Mouse (Mus musculus) lung, embryonic 16.5 days (tissue): Measurements from ENCODE around the gene C87436. TPM values are rescaled to one million over a fixed set of nuclear protein-coding genes. Genes with fewer than 3 reads are reported as not detected.
"Not testable (repeated sequence)": the region's sequence is repeated elsewhere in the genome, so short reads cannot be mapped to it uniquely, and the experiment has no call there.

Experiments
- ATAC-seq: fragments of 200-750 bp; cut with Nextera tagmentation; 2 replicates; pipeline ENCODE4 v1.8.0; 2017; ENCODE audit warnings: low read depth, mild to moderate bottlenecking, moderate library complexity
- H3K27ac ChIP-seq: fragments of 300-500 bp; sonication (generic); 2 replicates; pipeline ENCODE4 v1.5.1; 2014; ENCODE audit warnings: mild to moderate bottlenecking, control low read depth, low read length
- H3K27me3 ChIP-seq: fragments of 300-500 bp; sonication (generic); 2 replicates; pipeline ENCODE4 v1.6.1; 2014; ENCODE audit warnings: low read depth, low read length, mixed read lengths; ENCODE audit not compliant: control insufficient read depth, insufficient read depth
- H3K36me3 ChIP-seq: fragments of 300-500 bp; sonication (generic); 2 replicates; pipeline ENCODE4 v1.6.1; 2014; ENCODE audit warnings: low read length; ENCODE audit not compliant: control insufficient read depth, insufficient read depth
- H3K4me1 ChIP-seq: fragments of 300-500 bp; sonication (generic); replicated peaks from 2 replicates; pipeline ENCODE4 v1.6.1; 2014; ENCODE audit warnings: low read length, mixed read lengths; ENCODE audit not compliant: control insufficient read depth, insufficient read depth
- H3K4me2 ChIP-seq: fragments of 300-500 bp; sonication (generic); 2 replicates; pipeline ENCODE4 v1.6.1; 2014; ENCODE audit warnings: low read depth, low read length, control low read depth
- H3K4me3 ChIP-seq: fragments of 300-500 bp; sonication (generic); 2 replicates; pipeline ENCODE4 v1.5.1; 2014; ENCODE audit warnings: mild to moderate bottlenecking, low read length, control low read depth
- H3K9ac ChIP-seq: fragments of 300-500 bp; sonication (generic); 2 replicates; pipeline ENCODE4 v1.6.1; 2014; ENCODE audit warnings: low read length, control low read depth
- H3K9me3 ChIP-seq: fragments of 300-500 bp; sonication (generic); 2 replicates; pipeline ENCODE4 v1.6.1; 2016; ENCODE audit warnings: low read length; ENCODE audit not compliant: control insufficient read depth
- WGBS: fragments of 180-500 bp; shearing (Covaris S2); extraction: QIAGEN DNeasy Blood & Tissue Kit; methylation state at CpG from one replicate; pipeline ENCODE4 v1.1.7; 2014; 5-methylcytosine and 5-hydroxymethylcytosine counted together
- polyA plus RNA-seq: library from polyadenylated mRNA; unstranded; fragments of >200 nt; fragmentation: Nextera tagmentation; extraction: Ambion mirVana; gene quantifications from 2 replicates; pipeline ENCODE4 v1.2.1, GENCODE M21; 2015

Gene C87436
- polyA plus RNA-seq, 1 experiment from 2014 or later, result 23.8 TPM

DNA sequence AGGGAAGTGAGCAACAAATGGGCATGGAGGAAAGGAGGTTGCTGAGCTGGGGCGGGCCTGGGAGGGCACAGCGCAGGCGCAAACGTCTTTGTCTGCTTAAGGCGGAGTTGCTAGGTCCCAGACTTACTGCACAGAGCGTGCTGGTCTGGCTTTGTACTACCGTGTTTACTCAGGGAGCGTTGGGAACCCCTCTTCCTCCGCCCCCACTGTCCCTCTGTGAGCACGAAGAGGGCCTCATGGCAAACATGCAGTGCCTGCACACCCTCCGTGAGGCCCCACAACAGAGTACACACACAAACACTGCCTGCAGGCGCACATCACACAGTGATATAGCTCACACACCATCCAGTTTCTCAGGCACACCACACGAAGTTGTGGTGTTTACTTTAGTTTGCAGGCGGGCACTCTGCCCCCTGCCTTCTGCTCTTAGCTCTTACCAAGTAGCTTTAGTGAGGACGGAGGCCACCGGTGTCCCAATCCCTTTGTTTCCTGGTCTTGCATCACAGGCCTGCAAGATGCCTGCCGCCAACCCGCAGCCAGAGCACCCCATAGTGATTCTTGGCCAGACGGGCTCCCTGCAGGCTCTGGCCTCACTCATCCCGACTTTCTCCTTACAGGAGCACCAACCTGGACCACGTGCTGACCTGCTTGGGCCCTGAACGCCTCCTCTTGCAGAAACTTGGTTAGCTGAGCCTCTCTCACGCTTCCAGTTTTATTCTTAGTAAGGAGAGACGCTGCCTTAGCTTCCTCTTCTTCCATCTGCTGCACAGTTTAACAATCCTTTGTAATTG is 49.4 kb downstream of the C87436 start:
- Histone ChIP-seq H3K4me2 (peak overlapping the region; percentile 48), H3K36me3 (no peaks in the 10 kb centered on the region), H3K9ac (peak overlapping the region; percentile 70), H3K27ac (peak overlapping the region; percentile 99), H3K27me3 (no peaks in the 10 kb centered on the region), H3K4me1 (peaks cover 15% of the 10 kb centered on the region), H3K9me3 (no peaks in the 10 kb centered on the region), H3K4me3 (peak overlapping the region; percentile 3)
- 8% methylated on average over 24 of the region's 24 CpGs for WGBS
- peak; percentile 96 for ATAC-seq

DNA sequence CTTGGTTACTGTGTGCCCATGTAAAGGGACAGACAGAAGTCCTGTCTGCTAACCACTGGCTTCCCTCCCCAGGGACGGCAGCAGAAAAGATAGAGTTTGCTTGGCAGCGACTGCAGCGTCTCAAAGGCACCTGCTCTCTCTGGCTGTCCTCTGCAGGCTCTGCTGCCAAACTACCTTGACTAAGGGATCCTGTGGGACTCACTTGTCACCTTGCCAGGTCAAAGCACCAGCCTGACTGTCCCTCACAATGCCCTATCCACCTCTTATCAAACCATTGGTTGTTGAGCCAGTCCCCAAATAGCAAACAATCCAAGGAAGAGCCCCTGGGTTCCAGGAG is 49.9 kb downstream of the C87436 start:
- H3K9me3 ChIP-seq, result no peaks in the 10 kb centered on the region
- no peak for ATAC-seq
- whole genome bisulfite sequencing, result 38% methylated on average over 3 of the region's 3 CpGs
- H3K27ac ChIP-seq, result peak overlapping the region; percentile 99
- H3K27me3 ChIP-seq, result no peaks in the 10 kb centered on the region
- no peak overlapping the region; the same call in 1 of the 2 replicates for H3K4me3 ChIP-seq
- H3K4me2 ChIP-seq, result peak overlapping the region; percentile 48; the same call in 1 of the 2 replicates
- H3K4me1 ChIP-seq, result peaks cover 15% of the 10 kb centered on the region
- no peaks in the 10 kb centered on the region for H3K36me3 ChIP-seq
- H3K9ac ChIP-seq, result peak overlapping the region; percentile 70

DNA sequence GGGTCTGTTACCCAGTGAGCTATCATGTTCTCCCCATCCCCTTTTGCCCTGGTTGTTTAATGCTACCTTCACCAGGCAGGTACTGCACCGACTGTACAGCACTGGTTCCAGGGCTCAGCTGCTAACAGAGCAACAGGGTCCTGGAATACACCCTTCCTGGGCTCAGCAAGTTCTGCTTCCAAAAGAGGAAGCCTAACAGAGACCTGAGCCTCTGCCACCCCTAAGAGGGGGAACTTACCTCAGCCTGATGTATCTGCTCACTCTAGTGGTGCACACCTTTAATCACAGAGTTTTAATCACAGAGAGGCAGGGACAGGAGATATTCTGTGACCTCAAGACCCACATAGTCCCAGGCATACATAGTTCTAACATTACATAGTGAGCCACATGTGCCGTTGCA is 51.8 kb downstream of the C87436 start:
- no peak overlapping the region for H3K4me2 ChIP-seq
- H3K9me3 ChIP-seq, result no peaks in the 10 kb centered on the region
- H3K9ac ChIP-seq, result no peak overlapping the region
- no peaks in the 10 kb centered on the region for H3K36me3 ChIP-seq
- peaks cover 15% of the 10 kb centered on the region for H3K4me1 ChIP-seq
- no peak overlapping the region for H3K27ac ChIP-seq
- no peak for ATAC-seq
- H3K27me3 ChIP-seq, result no peaks in the 10 kb centered on the region
- WGBS, result 87% methylated on average over 2 of the region's 2 CpGs
- H3K4me3 ChIP-seq, result no peak overlapping the region

DNA sequence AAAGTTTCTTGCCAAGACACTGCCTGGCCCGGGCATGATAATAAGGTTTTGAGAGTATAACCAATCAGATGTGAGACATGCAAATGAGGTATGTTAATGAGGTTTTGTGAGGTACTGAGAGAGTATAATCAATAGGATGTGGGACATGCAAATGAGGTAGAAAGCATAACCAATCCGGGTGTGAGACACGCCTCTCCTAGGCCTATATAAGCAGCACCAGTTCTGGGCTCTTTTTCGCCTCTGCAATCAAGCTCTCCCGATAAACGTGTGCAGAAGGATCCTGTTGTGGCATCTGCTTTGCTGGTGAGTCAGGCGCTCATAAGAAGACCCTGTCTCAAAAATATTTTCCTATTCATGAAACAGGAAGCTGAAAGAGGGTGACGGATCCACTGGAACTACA is 52.2 kb downstream of the C87436 start:
- H3K36me3 ChIP-seq, H3K4me2 ChIP-seq, H3K27ac ChIP-seq, H3K4me3 ChIP-seq, H3K27me3 ChIP-seq, H3K9ac ChIP-seq, ATAC-seq, H3K9me3 ChIP-seq: not testable (repeated sequence)
- peaks cover 15% of the 10 kb centered on the region for H3K4me1 ChIP-seq
- WGBS, result 94% methylated on average over 8 of the region's 8 CpGs

DNA sequence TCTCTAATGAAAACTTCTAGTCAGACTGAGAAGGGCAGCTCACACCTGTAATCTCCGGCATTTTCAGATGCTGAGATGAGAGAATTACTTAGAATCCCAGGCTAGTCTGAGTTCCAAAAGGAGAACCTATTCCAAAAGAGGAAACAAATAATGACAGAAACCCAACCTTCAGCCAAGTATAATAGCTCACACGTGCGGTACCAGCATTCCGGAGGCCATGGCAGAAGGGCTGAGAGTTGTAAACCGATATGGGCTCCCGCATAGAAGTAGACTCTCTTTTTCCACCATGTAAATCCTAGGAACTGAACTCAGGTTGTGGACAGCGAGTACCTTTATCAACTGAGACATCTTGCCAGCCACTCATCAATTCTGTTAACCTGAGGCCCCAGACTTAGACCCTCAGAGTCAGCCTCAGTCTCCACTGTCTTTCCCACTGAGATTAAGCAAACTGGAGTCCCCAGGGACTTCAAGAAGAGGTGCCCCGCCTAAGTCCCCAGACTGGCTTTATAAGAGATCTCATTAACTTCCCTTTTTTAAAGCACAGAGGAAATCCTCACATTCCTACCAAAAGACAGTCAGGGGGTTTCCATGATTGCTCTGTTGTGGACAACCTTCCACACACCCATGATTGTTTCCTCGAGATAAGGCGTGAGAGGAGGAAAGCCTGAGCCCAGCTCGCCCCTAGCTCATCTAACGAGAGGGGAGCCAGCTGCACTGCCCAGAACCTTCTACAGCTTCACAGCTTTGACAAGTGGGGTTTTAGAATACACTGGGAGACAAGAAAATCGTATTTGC is 55.5 kb downstream of the C87436 start:
- H3K36me3 ChIP-seq, result no peaks in the 10 kb centered on the region
- H3K27ac ChIP-seq, result no peak overlapping the region
- no peak overlapping the region for H3K9ac ChIP-seq
- H3K4me2 ChIP-seq, result no peak overlapping the region
- no peak for ATAC-seq
- no peaks in the 10 kb centered on the region for H3K9me3 ChIP-seq
- H3K4me3 ChIP-seq, result no peak overlapping the region
- H3K4me1 ChIP-seq, result peaks cover 19% of the 10 kb centered on the region
- WGBS, result 52% methylated on average over 13 of the region's 13 CpGs
- no peaks in the 10 kb centered on the region for H3K27me3 ChIP-seq

DNA sequence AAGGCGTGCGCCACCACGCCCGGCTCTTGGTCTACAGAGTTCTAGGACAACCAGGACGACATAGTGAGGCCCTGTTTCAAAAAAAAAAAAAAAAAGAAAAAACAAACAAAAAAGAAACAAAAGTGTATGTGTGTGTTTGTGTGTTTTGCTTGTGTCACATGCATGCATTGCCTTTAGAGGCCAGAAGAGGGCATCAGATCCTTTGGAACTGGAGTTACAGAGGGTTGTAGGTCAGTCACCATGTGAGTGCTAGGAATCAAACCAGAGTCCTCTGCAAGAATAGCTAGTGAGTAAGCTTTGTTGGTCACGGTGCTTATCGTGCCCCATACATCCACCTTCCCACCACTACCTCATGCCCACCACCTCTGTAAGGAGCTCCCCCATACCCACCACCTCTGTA is 56.6 kb downstream of the C87436 start:
- Histone ChIP-seq H3K4me2 (no peak overlapping the region), H3K9ac (no peak overlapping the region), H3K9me3 (no peaks in the 10 kb centered on the region), H3K4me3 (no peak overlapping the region), H3K27ac (no peak overlapping the region), H3K36me3 (no peaks in the 10 kb centered on the region), H3K27me3 (no peaks in the 10 kb centered on the region), H3K4me1 (peaks cover 19% of the 10 kb centered on the region)
- WGBS, result 94% methylated on average over 7 of the region's 7 CpGs
- no peak for ATAC-seq

DNA sequence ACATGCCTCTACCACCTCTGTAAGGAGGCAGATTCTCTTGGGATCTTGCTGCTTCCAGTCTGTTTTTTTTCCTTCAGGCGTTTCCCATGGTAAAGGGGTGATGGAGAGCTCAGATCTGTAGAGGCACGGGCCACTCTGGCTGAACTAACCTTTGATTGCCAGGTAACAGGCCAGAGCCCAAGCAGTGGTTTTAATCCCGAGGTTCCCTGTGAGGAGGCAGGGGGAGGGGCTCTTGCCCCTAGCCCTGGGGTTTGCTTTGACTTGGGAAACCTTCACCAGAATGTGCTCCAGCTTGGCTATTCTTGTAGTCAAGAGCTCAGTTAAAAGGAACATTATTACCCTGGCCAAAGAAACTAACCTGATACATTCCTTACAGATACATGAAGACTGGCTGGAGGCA is 57.5 kb downstream of the C87436 start:
- no peak overlapping the region for H3K9ac ChIP-seq
- H3K4me2 ChIP-seq, result no peak overlapping the region
- peaks cover 19% of the 10 kb centered on the region for H3K4me1 ChIP-seq
- no peaks in the 10 kb centered on the region for H3K9me3 ChIP-seq
- no peak for ATAC-seq
- no peak overlapping the region for H3K27ac ChIP-seq
- no peaks in the 10 kb centered on the region for H3K36me3 ChIP-seq
- H3K4me3 ChIP-seq, result no peak overlapping the region
- H3K27me3 ChIP-seq, result no peaks in the 10 kb centered on the region
- WGBS, result 58% methylated on average over 3 of the region's 3 CpGs

DNA sequence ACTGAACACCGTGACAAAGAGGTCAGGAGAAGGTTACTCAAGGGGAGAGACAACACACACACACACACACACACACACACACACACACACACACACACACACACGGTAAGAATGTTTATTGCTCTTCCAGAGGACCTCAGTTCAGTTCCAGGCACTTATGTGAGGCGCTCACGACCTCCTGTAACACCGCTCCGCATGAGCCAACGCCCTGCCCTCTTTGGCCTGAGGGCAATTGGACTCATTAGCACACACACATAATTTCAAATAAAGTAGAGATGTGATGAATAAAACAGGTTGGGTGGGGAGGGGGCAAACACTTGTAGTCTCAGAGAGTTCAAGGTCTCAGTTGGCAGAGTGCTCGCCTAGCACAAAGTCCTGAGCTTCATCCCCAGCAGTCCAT is 58.0 kb downstream of the C87436 start:
- Histone ChIP-seq H3K9ac (no peak overlapping the region), H3K27me3 (no peaks in the 10 kb centered on the region), H3K4me2 (peak overlapping the region; percentile 59; the same call in 1 of the 2 replicates), H3K27ac (no peak overlapping the region), H3K4me3 (no peak overlapping the region), H3K9me3 (no peaks in the 10 kb centered on the region), H3K36me3 (no peaks in the 10 kb centered on the region), H3K4me1 (peaks cover 19% of the 10 kb centered on the region)
- ATAC-seq, result no peak
- 68% methylated on average over 8 of the region's 8 CpGs for WGBS

DNA sequence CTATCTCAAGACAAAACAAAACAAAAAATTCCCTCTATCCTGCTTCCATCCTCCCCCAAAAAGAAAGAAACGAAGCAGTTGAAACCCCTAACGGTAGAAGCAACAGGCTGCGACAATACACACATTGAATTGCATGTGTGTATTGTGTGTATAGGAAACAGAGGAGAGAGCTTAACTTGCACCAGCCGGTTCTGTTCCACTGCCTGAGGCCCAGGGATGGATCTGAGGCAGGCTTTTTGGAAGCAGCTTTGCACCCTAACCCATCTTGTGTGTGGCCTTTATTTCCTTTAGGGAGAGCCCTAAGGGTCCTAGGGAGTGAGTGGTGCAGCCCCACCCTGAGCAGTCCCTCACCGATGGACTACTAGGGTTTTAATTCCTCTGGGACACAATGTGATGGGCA is 58.4 kb downstream of the C87436 start:
- Histone ChIP-seq H3K9ac (peak overlapping the region; percentile 68), H3K27ac (peak overlapping the region; percentile 81), H3K4me1 (peaks cover 19% of the 10 kb centered on the region), H3K36me3 (no peaks in the 10 kb centered on the region), H3K4me2 (peak overlapping the region; percentile 59), H3K27me3 (no peaks in the 10 kb centered on the region), H3K9me3 (no peaks in the 10 kb centered on the region), H3K4me3 (peak overlapping the region; percentile 47)
- 71% methylated on average over 5 of the region's 5 CpGs for WGBS
- ATAC-seq, result 0 out of 2 replicates have a peak, but pooled peaks have one; percentile 2
